Mouse (Mus musculus): ENCODE measurements at regions not wholly inside any gene's neighbourhood (a gene's known extent, or its start where the extent isn't known, plus 50 kb on each side); places are given as distances from the start of the nearest gene placed in this dataset.
"Not testable (repeated sequence)": the region's sequence is repeated elsewhere in the genome, so short reads cannot be mapped to it uniquely, and the experiment has no call there.

GRCm38 (mm10) chr17:4868446-4868825, 125.7 kb upstream of the Arid1b start:
- Histone ChIP-seq H3K27ac (replicated peaks; ENCODE audit: low read depth, low read length) (peak overlapping the region; percentile 76), H3K4me3 (ENCODE audit: insufficient read depth, low read depth, low read length) (peak overlapping the region; percentile 13; the same call in 1 of the 2 replicates), H3K4me1 (ENCODE audit: control insufficient read depth, insufficient read depth, insufficient read length, low read length) (peaks cover 8% of the 10 kb centered on the region)

GRCm38 (mm10) chr17:4868861-4869260, 125.3 kb upstream of the Arid1b start:
- Histone ChIP-seq H3K27ac (replicated peaks; ENCODE audit: low read depth, low read length) (peak overlapping the region; percentile 76), H3K4me3 (ENCODE audit: insufficient read depth, low read depth, low read length) (peak overlapping the region; percentile 13; the same call in 1 of the 2 replicates), H3K4me1 (ENCODE audit: control insufficient read depth, insufficient read depth, insufficient read length, low read length) (peaks cover 8% of the 10 kb centered on the region)

GRCm38 (mm10) chr17:4871267-4871666, 122.9 kb upstream of the Arid1b start:
- H3K4me1 ChIP-seq (ENCODE audit: control insufficient read depth, insufficient read depth, insufficient read length, low read length), result peaks cover 3% of the 10 kb centered on the region; the same call in 1 of the 2 replicates
- H3K27ac ChIP-seq (replicated peaks; ENCODE audit: low read depth, low read length), result no peak overlapping the region
- H3K4me3 ChIP-seq (ENCODE audit: insufficient read depth, low read depth, low read length), result no peak overlapping the region

GRCm38 (mm10) chr17:4874459-4874858, 119.7 kb upstream of the Arid1b start:
- no peaks in the 10 kb centered on the region for H3K4me1 ChIP-seq (ENCODE audit: control insufficient read depth, insufficient read depth, insufficient read length, low read length)
- no peak overlapping the region for H3K27ac ChIP-seq (replicated peaks; ENCODE audit: low read depth, low read length)

GRCm38 (mm10) chr17:4875086-4876046, 118.8 kb upstream of the Arid1b start:
- no peaks in the 10 kb centered on the region for H3K4me1 ChIP-seq (ENCODE audit: control insufficient read depth, insufficient read depth, insufficient read length, low read length)
- H3K27ac ChIP-seq (replicated peaks; ENCODE audit: low read depth, low read length), result no peak overlapping the region

More at GRCm38 (mm10) chr17:4874459-4874858, 119.7 kb upstream of the Arid1b start:
- H3K4me3 ChIP-seq (ENCODE audit: insufficient read depth, low read depth, low read length), result no peak overlapping the region

GRCm38 (mm10) chr17:4876431-4876830, 117.7 kb upstream of the Arid1b start:
- Histone ChIP-seq H3K4me3 (ENCODE audit: insufficient read depth, low read depth, low read length) (no peak overlapping the region), H3K4me1 (ENCODE audit: control insufficient read depth, insufficient read depth, insufficient read length, low read length) (no peaks in the 10 kb centered on the region), H3K27ac (replicated peaks; ENCODE audit: low read depth, low read length) (no peak overlapping the region)

More at GRCm38 (mm10) chr17:4875086-4876046, 118.8 kb upstream of the Arid1b start:
- H3K4me3 ChIP-seq (ENCODE audit: insufficient read depth, low read depth, low read length), result no peak overlapping the region

GRCm38 (mm10) chr17:4881473-4881872, 112.7 kb upstream of the Arid1b start:
- Histone ChIP-seq H3K27ac (replicated peaks; ENCODE audit: low read depth, low read length) (no peak overlapping the region), H3K4me1 (ENCODE audit: control insufficient read depth, insufficient read depth, insufficient read length, low read length) (no peaks in the 10 kb centered on the region), H3K4me3 (ENCODE audit: insufficient read depth, low read depth, low read length) (no peak overlapping the region)

- Histone ChIP-seq H3K4me1 (ENCODE audit: control insufficient read depth, insufficient read depth, insufficient read length, low read length) (no peaks in the 10 kb centered on the region), H3K4me3 (ENCODE audit: insufficient read depth, low read depth, low read length) (no peak overlapping the region)
These were observed 110.0 kb upstream of the Arid1b start for GRCm38 (mm10) chr17:4884083-4884482.

GRCm38 (mm10) chr17:4884761-4885160, 109.4 kb upstream of the Arid1b start:
- Histone ChIP-seq H3K27ac (replicated peaks; ENCODE audit: low read depth, low read length) (no peak overlapping the region), H3K4me1 (ENCODE audit: control insufficient read depth, insufficient read depth, insufficient read length, low read length) (no peaks in the 10 kb centered on the region), H3K4me3 (ENCODE audit: insufficient read depth, low read depth, low read length) (no peak overlapping the region)

More at GRCm38 (mm10) chr17:4884083-4884482, 110.0 kb upstream of the Arid1b start:
- H3K27ac ChIP-seq (replicated peaks; ENCODE audit: low read depth, low read length), result no peak overlapping the region

GRCm38 (mm10) chr17:4887331-4887730, 106.8 kb upstream of the Arid1b start:
- not testable (repeated sequence) for H3K4me3 ChIP-seq (ENCODE audit: insufficient read depth, low read depth, low read length); H3K4me1 ChIP-seq (ENCODE audit: control insufficient read depth, insufficient read depth, insufficient read length, low read length); H3K27ac ChIP-seq (replicated peaks; ENCODE audit: low read depth, low read length)

GRCm38 (mm10) chr17:4889577-4889976, 104.6 kb upstream of the Arid1b start:
- no peak overlapping the region for H3K4me3 ChIP-seq (ENCODE audit: insufficient read depth, low read depth, low read length)
- H3K4me1 ChIP-seq (ENCODE audit: control insufficient read depth, insufficient read depth, insufficient read length, low read length), result no peaks in the 10 kb centered on the region
- no peak overlapping the region for H3K27ac ChIP-seq (replicated peaks; ENCODE audit: low read depth, low read length)

- Histone ChIP-seq H3K27ac (replicated peaks; ENCODE audit: low read depth, low read length) (no peak overlapping the region), H3K4me3 (ENCODE audit: insufficient read depth, low read depth, low read length) (no peak overlapping the region), H3K4me1 (ENCODE audit: control insufficient read depth, insufficient read depth, insufficient read length, low read length) (no peaks in the 10 kb centered on the region)
These were observed 104.0 kb upstream of the Arid1b start for GRCm38 (mm10) chr17:4890131-4890530.

- Histone ChIP-seq H3K4me1 (ENCODE audit: control insufficient read depth, insufficient read depth, insufficient read length, low read length) (no peaks in the 10 kb centered on the region), H3K27ac (replicated peaks; ENCODE audit: low read depth, low read length) (no peak overlapping the region), H3K4me3 (ENCODE audit: insufficient read depth, low read depth, low read length) (no peak overlapping the region)
These were observed 102.6 kb upstream of the Arid1b start for GRCm38 (mm10) chr17:4891576-4891975.

- H3K4me3 ChIP-seq (ENCODE audit: insufficient read depth, low read depth, low read length); H3K27ac ChIP-seq (replicated peaks; ENCODE audit: low read depth, low read length): not testable (repeated sequence)
These were observed 99.3 kb upstream of the Arid1b start for GRCm38 (mm10) chr17:4894756-4895330.

GRCm38 (mm10) chr17:4903129-4903528, 91.0 kb upstream of the Arid1b start:
- Histone ChIP-seq H3K4me3 (ENCODE audit: insufficient read depth, low read depth, low read length) (no peak overlapping the region), H3K4me1 (ENCODE audit: control insufficient read depth, insufficient read depth, insufficient read length, low read length) (no peaks in the 10 kb centered on the region), H3K27ac (replicated peaks; ENCODE audit: low read depth, low read length) (no peak overlapping the region)

More at GRCm38 (mm10) chr17:4894756-4895330, 99.3 kb upstream of the Arid1b start:
- H3K4me1 ChIP-seq (ENCODE audit: control insufficient read depth, insufficient read depth, insufficient read length, low read length), result not testable (repeated sequence)
